Mouse (Mus musculus): ENCODE data around the gene Gm29427. TPM values are rescaled to one million over a fixed set of nuclear protein-coding genes. Genes with fewer than 3 reads are reported as not detected.
"Not testable (repeated sequence)": the region's sequence is repeated elsewhere in the genome, so short reads cannot be mapped to it uniquely, and the experiment has no call there.

The Gm29427 gene
- polyA plus RNA-seq, 2 experiments from 2014 or later: not detected

DNA sequence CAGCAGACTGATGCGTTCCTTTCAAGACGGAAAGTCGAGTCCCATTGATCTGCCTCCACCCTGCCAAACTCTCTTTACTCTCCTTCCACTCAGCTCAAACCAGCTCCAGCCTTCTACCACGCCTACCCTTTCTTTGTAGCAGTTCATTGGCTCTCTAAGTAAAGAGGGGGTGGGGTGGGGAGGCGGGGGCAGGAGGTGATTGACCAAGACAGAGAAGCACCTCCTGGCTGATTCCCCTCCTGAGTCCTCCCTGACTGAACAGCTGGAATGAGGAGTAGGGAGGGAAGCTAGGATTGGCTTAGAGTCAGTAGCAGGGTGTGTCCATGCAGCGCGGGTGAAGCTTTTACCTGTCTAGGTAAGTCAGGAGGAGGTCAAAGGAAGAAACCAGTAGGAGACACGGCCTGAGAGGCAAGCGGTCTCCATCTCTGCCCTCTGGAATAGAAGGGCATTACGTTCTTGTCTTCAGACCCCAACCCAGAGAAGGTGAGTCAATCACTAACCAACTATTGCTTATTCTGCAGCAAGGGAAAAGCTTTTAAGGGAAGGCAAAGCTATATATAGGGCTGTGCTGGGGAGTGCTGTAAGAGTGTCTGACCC lies 16.2 kb upstream of the Gm29427 start, which contains the start of gene AA986860:
AA986860 (plus strand) TSS at position 236 of the 597 bp plus-strand sequence.
- no peak for ATAC-seq

DNA sequence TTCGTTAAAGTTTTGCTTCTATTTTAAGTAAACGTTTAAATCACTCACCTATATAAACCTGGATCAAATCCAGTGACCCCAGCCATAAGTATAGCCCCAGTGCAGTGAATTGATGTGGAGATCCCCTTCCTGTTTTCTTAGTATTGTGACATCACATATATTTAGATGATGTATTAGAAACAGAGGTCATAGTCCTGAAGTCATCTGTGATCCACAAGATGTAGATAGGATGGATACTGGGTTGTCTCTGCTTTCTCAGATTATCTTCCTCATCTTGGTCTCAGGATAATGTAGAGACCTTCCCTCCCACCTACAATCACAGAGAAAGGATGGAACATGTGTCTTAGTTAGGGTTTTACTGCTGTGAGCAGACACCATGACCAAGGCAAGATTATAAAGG lies 13.6 kb upstream of the Gm29427 start, which contains the start of gene Pfkfb2:
Pfkfb2 (minus strand) TSS at position 101 of the 400 bp plus-strand sequence.
- no peak for ATAC-seq

- ATAC-seq: no peak
Measured at GRCm38 (mm10) chr1:130728708-130729107, 13.1 kb upstream of the Gm29427 start.

DNA sequence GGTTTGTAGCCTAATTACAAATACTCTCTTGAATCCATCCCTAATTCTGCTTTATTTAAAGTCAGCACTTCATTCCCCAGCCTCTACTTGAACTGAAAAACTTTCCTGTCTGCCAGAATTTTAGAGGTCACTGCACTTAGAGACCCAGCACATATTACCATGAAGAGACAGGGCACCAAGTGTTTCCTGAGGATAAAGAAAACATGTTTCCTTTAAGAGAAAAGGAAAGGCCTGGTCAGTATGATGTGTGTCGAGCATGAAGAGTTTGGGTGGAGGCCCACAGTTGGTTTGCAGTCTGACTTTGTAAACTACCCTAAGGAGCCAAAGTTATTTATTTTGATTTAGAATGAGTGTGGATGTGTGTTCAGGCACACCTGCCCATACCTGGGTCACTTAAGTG lies 12.5 kb upstream of the Gm29427 start:
- no peak for ATAC-seq

GRCm38 (mm10) chr1:130726396-130726795 lies 10.8 kb upstream of the Gm29427 start:
- ATAC-seq: no peak

DNA sequence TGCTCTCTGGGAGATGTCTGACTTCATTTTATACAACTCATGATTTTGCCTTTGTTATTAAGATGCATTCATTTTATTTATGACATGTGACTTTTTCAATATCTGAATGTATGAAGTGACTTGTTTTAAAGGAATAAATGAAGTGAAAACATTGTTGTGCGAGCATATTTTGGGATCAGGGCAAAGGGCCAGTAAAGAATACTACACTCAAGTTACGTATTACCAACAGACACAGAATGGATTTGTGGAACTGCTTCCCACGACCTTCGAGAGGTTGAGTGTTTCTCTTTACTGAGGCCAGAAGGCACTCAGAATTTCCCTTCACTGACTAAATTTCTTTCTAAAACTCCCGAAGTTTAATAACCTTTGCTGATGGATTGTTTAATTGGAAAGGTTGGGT lies 8.6 kb upstream of the Gm29427 start:
- no peak for ATAC-seq

GRCm38 (mm10) chr1:130717291-130717871 lies 1.8 kb upstream of the Gm29427 start, which contains the start of gene Yod1:
TSS of gene Yod1 (plus strand) at chr1:130717327.
- peak; percentile 66 for ATAC-seq

GRCm38 (mm10) chr1:130716513-130717290 lies 1.1 kb upstream of the Gm29427 start:
- no peak for ATAC-seq

DNA sequence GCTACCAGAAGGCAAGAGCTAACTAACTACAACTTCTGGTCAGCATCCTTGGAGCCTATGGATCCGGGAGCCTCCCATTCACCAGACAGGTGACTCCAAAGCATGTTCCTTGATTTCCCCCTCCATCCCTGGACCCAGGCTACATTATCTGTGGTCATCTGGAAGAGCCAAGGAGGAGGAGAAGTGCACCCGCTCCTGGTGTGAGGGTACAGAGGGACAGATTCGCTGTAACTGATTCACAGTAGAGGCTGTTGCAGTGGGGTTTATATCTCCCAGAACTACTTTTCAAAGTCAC lies 566 bp upstream of the Gm29427 start:
- ATAC-seq: no peak

GRCm38 (mm10) chr1:130714046-130714445 lies 1.6 kb downstream of the Gm29427 start:
- ATAC-seq: no peak

GRCm38 (mm10) chr1:130710283-130711080 lies 5.1 kb downstream of the Gm29427 start:
- no peak for ATAC-seq

DNA sequence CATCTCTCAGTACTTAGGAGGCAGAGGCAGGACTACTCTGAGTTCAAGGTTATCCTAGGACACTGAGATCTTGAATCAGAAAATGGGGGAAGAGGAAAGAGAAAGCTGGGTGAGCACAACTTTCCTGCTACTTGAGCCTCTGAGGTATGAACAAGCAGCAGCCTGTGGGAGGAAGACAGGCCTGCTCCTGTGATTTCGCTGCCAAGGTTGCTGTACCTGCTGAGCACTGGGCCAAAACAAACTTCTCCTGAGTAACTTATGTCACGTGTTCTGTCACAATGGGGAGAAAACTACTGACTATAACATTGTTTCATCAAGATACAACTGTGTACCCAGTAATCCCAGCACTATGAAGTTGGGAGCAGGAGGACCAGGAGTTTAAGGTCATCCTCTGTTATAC lies 12.0 kb downstream of the Gm29427 start:
- ATAC-seq: no peak

- ATAC-seq: no peak
Measured at GRCm38 (mm10) chr1:130701976-130702375, 13.6 kb downstream of the Gm29427 start.

DNA sequence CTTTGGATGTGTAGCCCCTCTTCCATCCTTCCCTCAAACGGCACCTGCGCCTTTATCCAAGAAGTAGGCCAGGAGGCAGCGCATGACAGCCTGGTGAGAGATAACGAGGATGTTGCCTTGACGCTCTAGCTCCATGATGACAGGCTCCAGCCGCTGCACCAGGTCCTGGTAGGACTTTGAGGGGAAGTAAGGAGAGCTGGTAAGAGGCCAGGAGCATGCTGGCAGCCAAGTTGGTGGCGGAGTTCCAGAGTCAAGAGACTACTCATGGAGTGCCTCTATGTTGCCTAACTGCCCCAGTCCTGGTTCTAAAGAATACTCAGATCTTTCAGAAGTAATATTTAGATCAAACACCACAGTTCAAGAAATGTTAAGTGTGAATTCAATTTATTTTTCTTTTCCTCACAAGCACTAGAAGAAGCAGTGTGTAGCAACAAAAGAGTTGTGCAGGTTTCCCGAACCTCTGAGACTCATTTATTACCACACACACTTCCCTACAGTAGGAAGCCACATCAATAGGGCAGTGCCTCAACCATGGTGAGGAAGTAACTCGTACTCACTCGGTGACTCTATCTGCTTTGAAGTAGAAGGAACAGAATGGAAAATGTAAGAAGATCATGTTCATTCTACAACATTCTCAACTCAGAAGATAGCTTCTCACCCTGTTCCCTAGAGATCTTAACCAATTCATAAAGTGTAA lies 15.5 kb downstream of the Gm29427 start:
- ATAC-seq: no peak

DNA sequence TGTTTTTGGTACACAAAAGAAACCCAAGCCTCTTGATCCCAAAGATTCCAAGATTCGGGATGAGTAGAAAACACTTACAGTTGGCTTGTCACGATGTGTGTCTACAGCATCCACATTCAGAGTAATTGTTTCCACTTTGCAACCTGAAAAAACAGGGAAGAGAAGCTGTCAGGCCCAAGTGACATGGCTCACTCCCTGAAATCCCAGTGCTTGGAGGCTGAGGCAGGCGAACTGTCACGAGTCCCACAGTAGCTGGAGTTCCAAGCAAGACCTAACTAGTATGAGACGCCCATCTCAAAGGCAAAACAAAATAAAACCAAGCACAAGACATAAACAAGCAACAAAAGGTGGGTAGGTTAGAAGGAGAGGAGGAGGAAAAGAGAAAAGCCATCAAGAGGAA lies 17.0 kb downstream of the Gm29427 start:
- ATAC-seq: no peak

DNA sequence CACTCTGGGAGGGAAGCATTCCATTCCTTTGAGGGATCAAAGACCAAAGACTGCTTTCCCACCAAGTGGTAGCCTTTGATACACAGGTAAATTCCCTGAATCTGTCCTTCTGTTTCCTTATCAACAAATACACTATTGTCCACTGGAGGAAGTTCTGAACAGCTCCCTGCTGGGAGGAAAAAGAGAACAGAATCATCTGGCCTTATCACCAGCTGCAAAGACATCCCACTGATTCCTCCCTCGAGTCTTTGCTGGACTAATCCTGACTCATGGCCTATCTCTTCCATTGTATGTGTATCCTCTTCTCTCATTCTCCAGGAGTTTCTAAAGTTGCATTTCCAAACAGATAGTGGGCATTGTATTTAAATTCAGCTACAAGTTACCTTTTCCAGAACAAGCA lies 31.7 kb downstream of the Gm29427 start:
- no peak for ATAC-seq

- no peak for ATAC-seq
Measured at GRCm38 (mm10) chr1:130681656-130682413, 33.8 kb downstream of the Gm29427 start.

GRCm38 (mm10) chr1:130681075-130681474 lies 34.5 kb downstream of the Gm29427 start:
- ATAC-seq: no peak

GRCm38 (mm10) chr1:130678551-130678950 lies 37.0 kb downstream of the Gm29427 start:
- ATAC-seq: no peak

GRCm38 (mm10) chr1:130663576-130663975 lies 52.0 kb downstream of the Gm29427 start:
- not testable (repeated sequence) for ATAC-seq

GRCm38 (mm10) chr1:130661454-130661853 lies 54.1 kb downstream of the Gm29427 start, which contains the start of gene C4bp:
TSS of gene C4bp (minus strand) at chr1:130661632.
- no peak for ATAC-seq

- not testable (repeated sequence) for ATAC-seq
Measured at GRCm38 (mm10) chr1:130659641-130660040, 56.0 kb downstream of the Gm29427 start.

Data from activated CD4-positive, CD25-positive, alpha-beta regulatory T cell, adult 4 months (primary cell).